Mouse (Mus musculus): ENCODE data around the gene Htt.

- no peak for TF ChIP-seq POLR2A (IDR thresholded peaks at IDR 0.05; ENCODE audit: low read depth, low read length)
- no peak for TF ChIP-seq CTCF (IDR thresholded peaks at IDR 0.05; ENCODE audit: borderline replicate concordance, insufficient read depth, low read length)
Measured at GRCm38 (mm10) chr5:34714816-34715215, 46.7 kb upstream of the Htt start.

All from embryonic fibroblast, embryonic 13.5 days (primary cell).